Mouse (Mus musculus) heart, postnatal 0 days (tissue): ENCODE results near the gene Dnmt1.

Experiments
- CTCF ChIP-seq: IDR thresholded peaks from 2 replicates; pipeline ENCODE4 v1.5.1; 2016; ENCODE audit warnings: antibody characterized with exemption, control low read depth, low read depth
- EP300 ChIP-seq: IDR thresholded peaks from 2 replicates; pipeline ENCODE4 v1.6.1; 2016; ENCODE audit warnings: antibody characterized with exemption, low read depth

DNA sequence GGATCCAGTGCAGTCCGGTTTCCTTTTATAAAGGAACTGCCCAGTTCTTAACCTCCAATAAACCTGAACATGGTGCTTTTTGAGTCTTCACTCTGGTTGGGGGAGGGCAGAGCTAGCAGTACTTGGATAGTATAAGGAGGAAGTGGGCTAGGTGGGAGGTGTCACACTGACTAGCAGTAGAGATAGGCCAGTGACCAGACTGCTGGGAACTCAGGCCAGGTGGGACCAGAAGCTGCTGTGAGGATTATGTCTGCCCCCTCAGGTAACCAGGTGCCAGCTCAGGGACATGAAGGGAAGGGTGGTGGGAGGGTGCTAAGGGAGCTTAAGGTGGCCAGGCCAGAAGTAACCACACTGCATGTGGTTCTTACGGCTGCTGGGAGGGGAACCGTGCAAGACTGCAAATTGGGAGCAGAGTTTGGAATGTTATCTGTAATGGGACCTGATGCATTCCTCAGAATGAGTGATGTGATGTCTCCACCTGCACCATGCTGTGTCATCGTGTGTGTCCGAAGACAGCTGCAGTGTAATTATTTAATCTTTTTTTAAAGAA lies 67.5 kb downstream of the Dnmt1 start:
- no peak for TF ChIP-seq CTCF
- TF ChIP-seq EP300: no peak
